Mouse (Mus musculus) midbrain, postnatal 0 days (tissue): Measurements from ENCODE around the gene Gm28047. TPM values are rescaled to one million over a fixed set of nuclear protein-coding genes. Genes with fewer than 3 reads are reported as not detected.
"Not testable (repeated sequence)": the region's sequence is repeated elsewhere in the genome, so short reads cannot be mapped to it uniquely, and the experiment has no call there.

Source experiments
- ATAC-seq: fragments of 200-750 bp; cut with Nextera tagmentation; 2 replicates; pipeline ENCODE4 v1.8.0; 2017; ENCODE audit warnings: moderate number of reproducible peaks, mild to moderate bottlenecking, moderate TSS enrichment, moderate library complexity; ENCODE audit not compliant: low FRiP score
- DNase-seq: peaks from one replicate; pipeline ENCODE4 v3.0.0-alpha.2; 2015; ENCODE audit warnings: low spot score
- H3K27ac ChIP-seq: fragments of 300-500 bp; sonication (generic); 2 replicates; pipeline ENCODE4 v1.5.1; 2014; ENCODE audit warnings: low read depth, mild to moderate bottlenecking, low read length, mixed read lengths
- H3K27me3 ChIP-seq: fragments of 300-500 bp; sonication (generic); 2 replicates; pipeline ENCODE4 v1.6.1; 2014; ENCODE audit warnings: low read length, control low read depth, mixed read lengths; ENCODE audit not compliant: insufficient read depth
- H3K36me3 ChIP-seq: fragments of 300-500 bp; sonication (generic); 2 replicates; pipeline ENCODE4 v1.6.1; 2014; ENCODE audit warnings: low read length, control low read depth, mixed read lengths; ENCODE audit not compliant: insufficient read depth
- H3K4me1 ChIP-seq: fragments of 300-500 bp; sonication (generic); 2 replicates; pipeline ENCODE4 v1.6.1; 2014; ENCODE audit warnings: mild to moderate bottlenecking, control low read depth, antibody characterized with exemption, low read length, mixed read lengths; ENCODE audit not compliant: insufficient read depth
- H3K4me2 ChIP-seq: fragments of 300-500 bp; sonication (generic); 2 replicates; pipeline ENCODE4 v1.6.1; 2014; ENCODE audit warnings: low read depth, mild to moderate bottlenecking, low read length, mixed read lengths; ENCODE audit not compliant: poor library complexity, severe bottlenecking
- H3K4me3 ChIP-seq: fragments of 300-500 bp; sonication (generic); 2 replicates; pipeline ENCODE4 v1.5.1; 2014; ENCODE audit warnings: low read depth, mild to moderate bottlenecking, low read length, moderate library complexity
- H3K9ac ChIP-seq: fragments of 300-500 bp; sonication (generic); replicated peaks from 2 replicates; pipeline ENCODE4 v1.6.1; 2014; ENCODE audit warnings: mild to moderate bottlenecking, low read length, moderate library complexity, mixed read lengths; ENCODE audit not compliant: poor library complexity, severe bottlenecking
- H3K9me3 ChIP-seq: fragments of 300-500 bp; sonication (generic); 2 replicates; pipeline ENCODE4 v1.6.1; 2016; ENCODE audit warnings: low read length, control low read depth
- CTCF ChIP-seq: IDR thresholded peaks from 2 replicates; pipeline ENCODE4 v1.5.1; 2016; ENCODE audit warnings: antibody characterized with exemption, mild to moderate bottlenecking
- WGBS: fragments of 180-500 bp; shearing (Covaris S2); extraction: QIAGEN DNeasy Blood & Tissue Kit; methylation state at CpG from one replicate; pipeline ENCODE4 v1.1.7; 2014; 5-methylcytosine and 5-hydroxymethylcytosine counted together
- polyA plus RNA-seq: library from polyadenylated mRNA; unstranded; fragments of >200 nt; fragmentation: Nextera tagmentation; extraction: Ambion mirVana; gene quantifications from 2 replicates; pipeline ENCODE4 v1.2.1, GENCODE M21; 2015
- total RNA-seq: library from RNA; depleted of rRNA; stranded (reverse); fragments of >200 nt; gene quantifications from 2 replicates; pipeline ENCODE4 v1.2.3, GENCODE M21; 2014

Gene Gm28047
- total and polyA plus RNA-seq, 2 experiments from 2014 or later = not detected

DNA sequence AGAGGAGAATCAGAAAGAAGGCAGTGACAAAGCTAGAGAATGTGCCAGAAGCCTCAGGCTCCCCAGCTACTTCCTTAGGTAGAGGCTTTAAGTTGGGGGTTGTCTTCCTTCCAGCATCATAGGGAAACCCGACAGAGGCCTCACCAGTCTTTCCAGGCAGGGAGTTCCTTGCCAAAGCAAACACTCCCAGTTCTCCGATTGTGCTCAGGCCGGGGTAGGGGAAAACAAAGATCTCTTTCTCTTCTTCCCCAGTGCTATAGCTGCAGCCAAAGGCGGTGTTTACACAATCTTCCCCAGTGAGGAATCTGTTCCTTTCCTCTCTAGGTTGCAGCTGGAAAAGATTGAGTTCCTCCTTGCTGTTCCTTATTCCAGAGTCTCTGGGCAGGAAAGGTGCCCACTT, 31.8 kb upstream of the Gm28047 start:
- ATAC-seq (no peak), DNase-seq (peak; percentile 50)
- Histone ChIP-seq H3K27ac (peak overlapping the region; percentile 48), H3K4me2 (no peak overlapping the region), H3K4me1 (no peaks in the 10 kb centered on the region), H3K27me3 (no peaks in the 10 kb centered on the region), H3K9me3 (no peaks in the 10 kb centered on the region), H3K9ac (no peak overlapping the region), H3K4me3 (no peak overlapping the region), H3K36me3 (peaks cover under 1% of the 10 kb centered on the region; the same call in 1 of the 2 replicates)
- WGBS = 15% methylated on average over 4 of the region's 4 CpGs
- no peak for TF ChIP-seq CTCF

DNA sequence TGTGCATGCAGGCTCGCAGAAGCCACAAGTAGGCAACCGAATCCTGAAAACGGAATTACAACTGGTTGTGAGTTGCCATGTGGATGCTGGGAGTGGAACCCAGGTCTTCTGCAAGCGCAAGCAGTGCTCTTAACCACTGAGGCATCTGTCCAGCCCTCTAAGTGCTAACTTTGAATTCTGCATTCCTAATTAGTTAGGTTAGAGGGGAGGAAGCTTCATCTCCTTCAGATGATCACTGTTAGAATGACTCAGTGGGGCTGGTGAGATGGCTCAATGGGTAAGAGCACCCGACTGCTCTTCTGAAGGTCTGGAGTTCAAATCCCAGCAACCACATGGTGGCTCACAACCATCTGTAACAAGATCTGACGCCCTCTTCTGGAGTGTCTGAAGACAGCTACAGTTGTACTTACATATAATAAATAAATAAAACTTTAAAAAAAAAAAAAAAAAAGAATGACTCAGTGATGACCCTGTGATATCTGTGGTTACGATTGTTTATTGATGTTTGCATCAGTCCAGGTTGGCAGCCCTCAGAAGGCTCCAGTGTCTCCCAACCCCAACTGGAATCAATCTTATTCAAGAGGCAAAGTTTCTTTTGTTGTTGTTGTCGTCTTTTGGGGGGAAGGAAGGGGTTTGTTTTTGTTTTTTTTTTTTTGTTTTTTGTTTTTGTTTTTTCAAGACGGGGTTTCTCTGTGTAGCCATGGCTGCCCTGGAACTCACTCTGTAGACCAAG, 27.2 kb upstream of the Gm28047 start:
- ATAC-seq = not testable (repeated sequence)
- WGBS = 88% methylated on average over 8 of the region's 9 CpGs

DNA sequence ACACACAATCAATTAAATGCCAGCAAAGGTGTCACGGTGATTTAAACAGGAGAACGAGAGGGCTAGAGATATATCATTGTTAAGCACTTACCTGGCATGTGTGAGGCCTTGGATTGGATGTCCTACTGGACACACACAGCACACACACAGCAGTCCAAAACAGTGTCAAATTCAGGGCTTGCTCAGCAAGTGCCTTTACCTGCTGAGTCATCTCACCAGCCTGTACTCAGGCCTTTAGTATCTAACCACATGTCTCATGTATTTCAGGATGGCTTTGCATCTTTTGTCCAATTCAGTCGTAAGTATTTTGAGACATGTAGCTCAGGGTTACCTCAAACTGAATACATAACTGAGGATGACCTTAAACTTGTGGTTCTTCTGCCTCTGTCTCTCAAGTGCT, 26.2 kb upstream of the Gm28047 start:
- no peaks in the 10 kb centered on the region for H3K36me3 ChIP-seq
- no peaks in the 10 kb centered on the region for H3K4me1 ChIP-seq
- H3K4me3 ChIP-seq = no peak overlapping the region
- H3K4me2 ChIP-seq = no peak overlapping the region
- no peaks in the 10 kb centered on the region for H3K27me3 ChIP-seq
- TF ChIP-seq CTCF = no peak
- no peak overlapping the region for H3K27ac ChIP-seq
- no peak overlapping the region for H3K9ac ChIP-seq
- H3K9me3 ChIP-seq = no peaks in the 10 kb centered on the region
- DNase-seq (no peak), ATAC-seq (no peak)
- WGBS = 87% methylated on average over 3 of the region's 3 CpGs

More for the DNA sequence above, 27.2 kb upstream of the Gm28047 start:
- not testable (repeated sequence) for H3K36me3 ChIP-seq, DNase-seq, H3K9ac ChIP-seq, H3K4me1 ChIP-seq, H3K27me3 ChIP-seq, H3K27ac ChIP-seq, H3K9me3 ChIP-seq, H3K4me2 ChIP-seq, H3K4me3 ChIP-seq

DNA sequence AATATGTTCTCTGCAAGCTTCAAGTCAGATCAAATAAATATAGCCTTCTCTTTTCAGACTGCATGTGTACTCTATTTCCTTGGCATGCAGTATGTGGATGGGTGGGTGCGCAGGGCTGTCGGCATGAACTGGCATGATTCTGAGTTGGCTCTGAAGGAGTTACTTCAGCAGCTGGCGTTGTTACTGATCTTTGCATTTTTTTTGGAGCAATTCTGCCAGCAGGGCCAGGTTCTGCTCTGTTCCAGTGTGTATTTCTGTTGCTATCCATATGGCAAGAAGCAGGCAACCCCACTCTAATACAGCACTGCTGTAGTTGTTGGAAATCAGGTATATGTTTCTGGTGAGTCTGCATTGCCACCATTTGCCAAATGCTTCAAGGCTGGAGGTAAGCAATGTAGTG, 10.9 kb upstream of the Gm28047 start:
- DNase-seq = peak; percentile 28
- WGBS = 87% methylated on average over 3 of the region's 3 CpGs
- Histone ChIP-seq H3K4me3 (no peak overlapping the region), H3K27ac (no peak overlapping the region), H3K9ac (no peak overlapping the region), H3K36me3 (no peaks in the 10 kb centered on the region), H3K4me1 (no peaks in the 10 kb centered on the region), H3K4me2 (no peak overlapping the region), H3K27me3 (no peaks in the 10 kb centered on the region), H3K9me3 (no peaks in the 10 kb centered on the region)
- TF ChIP-seq CTCF = no peak
- no peak for ATAC-seq

DNA sequence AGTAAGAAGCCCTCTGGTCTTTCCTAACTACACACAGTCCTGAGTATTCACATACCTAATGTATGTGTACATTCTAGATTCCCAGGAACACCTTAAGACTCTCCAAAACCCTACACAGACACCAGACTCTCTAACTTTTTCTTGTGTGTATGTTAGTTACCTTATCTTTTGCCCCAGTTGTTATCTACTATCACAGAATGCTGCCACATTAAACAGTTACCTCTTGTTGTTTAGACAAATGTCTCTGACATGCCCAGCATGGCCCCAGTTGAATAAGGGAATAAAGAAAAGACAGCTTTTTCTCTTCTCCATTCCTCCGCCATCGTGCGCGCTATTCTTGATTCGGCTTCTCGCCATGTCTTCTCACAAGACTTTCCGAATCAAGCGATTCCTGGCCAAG, 9.8 kb upstream of the Gm28047 start:
- Histone ChIP-seq H3K9ac (no peak overlapping the region), H3K4me1 (no peaks in the 10 kb centered on the region), H3K9me3 (no peaks in the 10 kb centered on the region), H3K27me3 (no peaks in the 10 kb centered on the region), H3K36me3 (no peaks in the 10 kb centered on the region), H3K27ac (no peak overlapping the region), H3K4me3 (no peak overlapping the region), H3K4me2 (no peak overlapping the region)
- WGBS = 92% methylated on average over 8 of the region's 8 CpGs
- ATAC-seq = no peak
- TF ChIP-seq CTCF = no peak
- DNase-seq = no peak

DNA sequence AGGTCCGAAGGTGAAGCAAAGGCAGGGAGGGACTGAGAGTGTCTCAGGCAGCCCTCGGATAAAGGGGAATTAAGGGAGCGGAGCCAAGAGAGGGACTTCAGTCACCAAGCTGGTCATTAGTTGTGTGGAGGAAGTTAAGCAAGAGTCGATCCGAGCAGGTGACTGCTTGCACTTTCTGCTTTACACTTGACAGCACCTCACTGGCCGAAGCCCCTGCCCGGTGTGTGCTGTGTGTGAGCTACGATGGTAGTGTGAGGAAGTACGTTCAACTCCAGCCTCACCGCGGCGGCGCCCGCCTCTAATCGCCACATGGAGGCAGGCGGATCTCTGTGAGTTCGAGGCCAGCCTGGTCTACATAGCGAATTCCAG, 804 bp upstream of the Gm28047 start:
- Histone ChIP-seq H3K36me3 (no peaks in the 10 kb centered on the region), H3K27me3 (no peaks in the 10 kb centered on the region), H3K4me3 (peak overlapping the region; percentile 65), H3K9me3 (no peaks in the 10 kb centered on the region), H3K9ac (peak overlapping the region; percentile 64), H3K4me2 (peak overlapping the region; percentile 89), H3K27ac (peak overlapping the region; percentile 90), H3K4me1 (no peaks in the 10 kb centered on the region)
- peak; percentile 44 for ATAC-seq
- 2% methylated on average over 18 of the region's 18 CpGs for WGBS
- TF ChIP-seq CTCF = 0 out of 2 replicates have a peak, but pooled peaks have one; percentile 20
- no peak for DNase-seq
